Mouse (Mus musculus) urinary bladder, postnatal 0 days (tissue): ENCODE data around the gene Abca7. TPM values are rescaled to one million over a fixed set of nuclear protein-coding genes. Genes with fewer than 3 reads are reported as not detected.

Experiments
- polyA plus RNA-seq: library from polyadenylated mRNA; unstranded; fragments of >200 nt; fragmentation: Nextera tagmentation; extraction: Ambion mirVana; gene quantifications from 2 replicates; pipeline ENCODE4 v1.2.1, GENCODE M21; 2015

The Abca7 gene
- polyA plus RNA-seq: 2.9 and 3.0 TPM in 2 replicates

DNA sequence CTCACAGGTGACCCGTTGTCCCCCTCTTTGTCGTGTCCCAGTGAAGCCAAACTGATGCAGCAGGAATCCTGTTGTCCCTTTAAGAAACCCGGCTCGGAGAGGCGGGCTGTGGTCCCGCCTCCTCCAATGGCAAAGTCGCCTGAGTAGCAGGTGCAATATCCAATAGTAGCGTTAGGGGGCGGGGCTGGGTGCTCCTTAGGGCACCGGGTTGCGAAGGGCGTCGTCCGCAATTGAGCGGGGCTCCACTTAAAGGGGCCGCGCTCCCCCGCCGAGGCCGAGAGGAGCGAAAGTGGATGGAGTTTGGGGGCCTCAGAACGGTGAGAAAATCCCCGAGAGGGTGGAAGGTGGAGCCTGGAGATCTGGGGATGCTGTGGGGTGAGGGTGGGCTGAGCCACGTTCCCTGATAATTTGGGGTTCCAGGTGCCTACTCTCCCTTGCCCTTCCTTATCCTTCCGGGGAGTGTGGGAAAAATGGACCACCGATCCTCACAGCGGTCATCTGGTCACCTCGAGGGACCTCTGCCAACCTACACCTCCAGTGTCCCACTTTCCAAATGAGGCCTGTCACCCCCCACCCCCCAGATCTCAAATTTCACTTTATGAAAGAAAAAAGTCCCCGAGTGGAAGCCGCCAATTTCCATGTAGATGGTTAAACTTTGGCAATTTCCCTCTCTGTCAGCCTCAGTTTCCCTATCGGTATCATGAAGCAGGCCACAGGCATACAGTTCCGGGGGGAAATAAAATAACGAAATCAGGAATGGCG, at the start of gene Abca7:
Gene Abca7 (plus strand): TSS at position 223 of the 762 bp plus-strand sequence.

DNA sequence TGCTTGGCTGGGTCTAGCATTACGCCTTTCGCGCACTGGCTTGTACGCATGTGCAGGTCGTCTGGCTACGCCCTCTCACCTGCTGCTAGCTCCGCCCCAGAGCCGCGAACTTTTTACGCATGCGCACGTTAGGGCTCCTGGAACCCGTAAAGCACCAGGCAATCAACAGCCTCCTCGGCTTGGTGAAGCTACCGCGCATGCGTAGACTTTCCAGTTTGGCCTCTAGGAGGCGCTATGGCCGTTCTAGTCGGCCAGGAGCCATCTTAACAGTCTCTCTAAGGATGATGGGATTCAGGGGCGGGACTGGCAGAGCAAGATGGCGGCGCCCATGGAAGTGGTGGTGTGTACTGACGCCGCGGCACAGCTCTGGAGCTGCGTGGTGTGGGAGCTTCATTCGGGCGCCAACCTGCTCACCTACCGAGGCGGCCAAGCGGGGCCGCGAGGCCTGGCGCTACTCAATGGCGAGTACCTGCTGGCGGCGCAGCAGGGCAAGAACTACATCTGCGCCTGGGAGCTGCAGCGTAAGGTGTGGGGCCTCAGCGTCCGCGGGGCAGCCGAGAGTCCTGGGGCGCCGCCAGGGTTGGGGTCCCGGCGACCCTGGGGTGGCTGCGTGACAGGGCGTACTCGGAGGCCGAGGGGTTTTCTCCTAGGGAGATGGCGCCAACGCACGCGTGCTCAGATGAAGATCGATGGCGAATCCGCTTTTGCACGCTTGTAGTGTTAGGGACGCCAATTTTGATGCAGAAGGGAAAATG, 36.3 kb upstream of the Abca7 start, which contains the start of gene Wdr18:
Gene Wdr18 (plus strand): TSS at position 306 of the 755 bp plus-strand sequence.

DNA sequence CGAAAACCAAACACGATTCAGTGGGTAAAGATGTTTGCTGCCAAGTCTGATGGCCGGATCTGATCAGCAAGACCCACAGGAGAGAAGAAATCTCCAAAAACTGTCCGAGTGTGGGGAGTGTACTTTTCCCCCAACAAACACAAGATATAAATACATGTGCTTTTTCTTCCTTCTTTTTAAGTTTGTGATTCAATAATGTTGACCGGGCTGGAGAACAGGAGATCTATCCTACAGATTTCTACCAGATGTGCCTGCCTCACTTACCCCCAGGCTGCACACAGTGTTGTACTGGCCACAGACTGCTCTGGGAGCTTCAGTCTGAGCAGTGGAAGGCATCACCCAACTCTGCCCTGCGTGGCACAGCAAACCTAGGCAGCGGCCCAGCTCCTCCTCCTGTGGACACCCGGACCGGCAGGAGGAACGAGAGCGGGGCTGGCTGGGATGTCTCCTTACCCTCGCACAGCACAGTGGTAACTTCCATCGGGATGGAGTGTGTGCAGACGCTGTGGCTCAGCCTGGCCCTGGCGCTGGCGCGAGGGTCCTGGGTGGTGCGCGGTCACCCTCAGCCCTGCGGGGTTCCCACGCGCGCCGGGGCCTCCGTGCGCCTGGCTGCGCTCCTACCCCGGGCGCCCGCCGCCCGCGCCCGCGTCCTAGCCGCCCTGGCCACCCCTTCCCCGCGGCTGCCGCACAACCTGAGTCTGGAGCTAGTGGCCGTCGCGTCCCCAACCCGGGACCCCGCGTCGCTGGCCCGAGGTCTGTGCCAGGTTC, 25.7 kb upstream of the Abca7 start, which contains the start of gene Grin3b:
Gene Grin3b (plus strand): TSS at position 301 of the 768 bp plus-strand sequence.

DNA sequence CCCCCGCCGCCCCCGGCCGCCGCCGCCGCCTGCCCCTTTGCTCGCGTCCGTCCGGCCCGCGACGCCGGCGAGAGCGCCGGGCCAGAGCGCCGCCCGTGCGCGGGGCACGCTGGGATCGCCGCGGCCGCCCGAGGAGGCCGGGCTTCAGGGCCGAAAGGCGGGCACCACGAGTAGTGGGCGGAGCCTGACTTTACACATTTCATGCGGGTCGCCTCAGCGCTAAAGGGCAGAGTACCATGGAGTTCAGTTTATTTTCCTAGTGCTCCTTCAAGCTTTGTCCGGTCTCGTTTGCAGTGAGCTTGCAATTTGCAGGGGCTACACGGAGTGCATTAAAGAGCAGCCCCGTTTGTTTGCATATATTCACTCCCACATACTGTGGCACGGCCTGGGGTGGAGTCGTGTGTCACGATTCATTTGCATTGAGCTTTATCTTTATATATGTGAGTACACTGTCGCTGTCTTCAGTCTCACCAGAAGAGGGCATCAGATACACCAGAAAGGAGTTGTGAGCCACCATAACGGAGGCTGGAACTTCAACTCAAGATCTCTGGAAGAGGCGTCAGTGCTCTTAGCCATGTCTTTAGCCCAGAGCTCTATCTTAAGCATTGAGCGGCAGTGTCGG, 12.0 kb upstream of the Abca7 start, which contains the start of gene Tmem259:
Gene Tmem259 (minus strand): TSS at position 136 of the 622 bp plus-strand sequence.

DNA sequence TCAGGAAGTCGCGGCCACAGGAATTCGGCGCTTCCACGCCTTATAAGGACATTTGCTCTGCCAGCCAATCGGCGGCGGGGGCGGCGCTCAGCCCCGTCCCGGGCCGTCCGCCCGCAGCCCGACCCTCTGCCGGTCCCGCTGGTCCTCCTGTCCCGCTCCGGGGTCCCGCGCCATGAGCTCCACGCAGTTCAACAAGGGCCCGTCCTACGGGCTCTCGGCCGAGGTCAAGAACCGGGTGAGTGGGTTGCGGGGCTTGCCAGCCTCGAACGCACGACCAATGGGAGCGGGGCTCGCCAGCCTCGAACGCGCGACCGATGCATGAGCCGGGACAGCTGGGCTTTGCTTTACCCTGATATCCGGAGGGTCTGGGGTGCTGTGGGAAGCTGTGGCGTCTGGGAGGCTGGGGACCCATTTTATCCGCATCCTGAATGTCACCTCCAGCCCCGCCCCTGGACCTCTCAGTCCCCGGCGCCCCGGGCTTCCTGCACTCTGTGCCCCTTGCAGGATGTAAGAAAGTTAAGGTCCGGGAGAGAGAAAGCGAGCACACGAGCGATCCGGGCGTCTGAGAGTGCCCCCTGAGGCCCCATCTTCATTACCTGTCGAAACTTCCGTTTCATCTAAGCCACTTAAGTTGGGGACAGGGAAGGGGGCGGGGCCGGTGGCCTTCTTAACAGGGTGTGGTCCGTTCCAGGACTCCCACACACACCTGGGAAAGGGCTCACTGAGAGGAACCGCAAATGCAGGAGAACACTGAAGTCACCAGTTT, 7.6 kb upstream of the Abca7 start, which contains the start of gene Cnn2:
Gene Cnn2 (plus strand): TSS at position 79 of the 766 bp plus-strand sequence.

DNA sequence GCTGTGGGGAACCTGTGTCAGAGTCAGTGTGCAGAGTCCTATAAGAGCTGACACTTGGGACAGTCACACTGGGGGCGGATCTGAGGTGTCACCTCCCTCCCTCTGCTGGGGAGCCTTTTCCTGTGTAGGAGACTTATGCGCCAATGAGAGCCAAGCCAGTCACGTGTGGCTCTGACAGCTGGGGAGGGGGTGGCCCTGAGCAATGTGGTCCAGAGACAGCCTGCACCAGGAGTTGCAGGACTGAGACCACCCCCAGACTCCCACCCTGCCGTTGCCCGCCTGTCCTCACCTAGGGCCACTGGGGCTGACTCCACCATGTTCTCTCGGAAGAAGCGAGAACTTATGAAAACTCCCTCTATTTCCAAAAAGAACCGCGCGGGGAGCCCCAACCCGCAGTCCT, 20.2 kb downstream of the Abca7 start, which contains the start of gene Arhgap45:
Gene Arhgap45 (plus strand): TSS at position 143 of the 400 bp plus-strand sequence.

DNA sequence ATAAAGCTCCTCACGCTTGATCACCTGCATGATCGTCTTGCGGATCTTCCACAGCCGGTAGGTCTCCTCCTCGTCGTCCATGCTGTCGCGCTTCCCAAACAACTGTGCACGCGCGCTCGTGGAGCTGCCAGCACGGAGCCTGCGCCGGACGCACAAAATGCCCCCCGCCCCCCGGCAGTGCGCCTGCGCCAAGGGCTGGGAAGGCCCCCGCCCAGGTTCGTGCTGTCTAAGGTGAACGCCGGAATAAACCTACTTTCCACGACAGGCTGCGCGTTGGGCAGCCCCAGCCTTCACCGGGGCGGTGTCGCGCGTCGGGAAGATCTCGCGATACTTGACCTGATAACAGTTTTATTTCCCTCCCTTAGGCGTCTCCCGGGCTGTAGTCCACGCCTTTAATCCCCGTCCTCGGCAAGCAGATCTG, 43.3 kb downstream of the Abca7 start, which contains the start of gene Polr2e:
Gene Polr2e (minus strand): TSS at position 237 of the 421 bp plus-strand sequence.

DNA sequence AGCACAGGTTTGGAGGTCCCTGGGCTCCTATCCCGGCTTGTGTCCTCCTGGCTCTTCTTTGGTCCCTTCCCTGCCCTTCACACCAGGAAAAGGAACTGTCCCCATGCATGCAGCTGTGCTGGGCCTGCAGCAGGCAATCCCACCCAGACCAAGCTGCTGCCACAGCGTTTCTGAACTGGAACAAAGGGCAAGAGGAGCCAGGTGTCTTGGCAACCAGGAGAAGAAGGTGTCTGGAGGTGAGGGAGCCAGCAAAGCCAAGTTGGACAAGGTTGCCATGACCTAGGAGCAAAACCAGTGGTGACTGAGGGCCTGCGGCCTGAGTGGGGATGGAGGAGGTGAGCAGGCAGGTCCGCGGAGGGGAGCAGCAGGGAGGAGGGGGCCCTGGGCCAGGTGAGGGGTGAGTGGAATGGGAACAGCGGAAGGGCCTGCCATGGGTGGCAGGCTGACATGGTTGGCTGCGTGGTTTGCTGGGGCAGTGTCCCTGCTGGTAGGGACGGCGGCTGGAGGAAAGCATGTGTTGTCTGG, 50.8 kb downstream of the Abca7 start, which contains the start of gene Gpx4:
Gene Gpx4 (plus strand): TSS at position 126 of the 525 bp plus-strand sequence.

Other genes with a start within 250 kb of the Abca7 start
- 14.4 and 14.7 TPM in 2 replicates for gene Polrmt, start 249.9 kb upstream of the Abca7 start, polyA plus RNA-seq
- gene Fgf22, start 241.4 kb upstream of the Abca7 start, polyA plus RNA-seq: 0.24 and 0.28 TPM in 2 replicates
- 50.7 and 60.7 TPM in 2 replicates for gene Rnf126, start 229.5 kb upstream of the Abca7 start, polyA plus RNA-seq
- 69.7 and 87.0 TPM in 2 replicates for gene Fstl3, start 219.2 kb upstream of the Abca7 start, polyA plus RNA-seq
- gene Prss57, start 205.5 kb upstream of the Abca7 start, polyA plus RNA-seq: 0.12 TPM in 1 of 2 replicates, not detected in the other
- gene Palm, start 202.9 kb upstream of the Abca7 start, polyA plus RNA-seq: 39.7 and 44.2 TPM in 2 replicates
- gene Misp, start 175.5 kb upstream of the Abca7 start, polyA plus RNA-seq: 1.6 and 2.9 TPM in 2 replicates
- gene Ptbp1, start 142.1 kb upstream of the Abca7 start, polyA plus RNA-seq: 109 and 124 TPM in 2 replicates
- 2.3 and 8.8 TPM in 2 replicates for gene Prtn3, start 122.0 kb upstream of the Abca7 start, polyA plus RNA-seq
- gene Plppr3, start 121.9 kb upstream of the Abca7 start, polyA plus RNA-seq: 2.2 TPM in 2 replicates
- 0.13 and 0.16 TPM in 2 replicates for gene Elane, start 110.2 kb upstream of the Abca7 start, polyA plus RNA-seq
- 0.18 TPM in 1 of 2 replicates, not detected in the other for gene Cfd, start 105.6 kb upstream of the Abca7 start, polyA plus RNA-seq
- 33.5 and 34.4 TPM in 2 replicates for gene Med16, start 87.6 kb upstream of the Abca7 start, polyA plus RNA-seq
- not detected in 2 replicates for gene Gm26602, start 85.6 kb upstream of the Abca7 start, polyA plus RNA-seq
- gene Kiss1r, start 79.5 kb upstream of the Abca7 start, polyA plus RNA-seq: 1.2 and 1.3 TPM in 2 replicates
- gene R3hdm4, start 75.3 kb upstream of the Abca7 start, polyA plus RNA-seq: 125 and 126 TPM in 2 replicates
- 4.0 TPM in 2 replicates for gene Arid3a, start 69.5 kb upstream of the Abca7 start, polyA plus RNA-seq
- 52.5 and 55.6 TPM in 2 replicates for gene Wdr18, start 36.3 kb upstream of the Abca7 start, polyA plus RNA-seq
- 0.07 and 0.13 TPM in 2 replicates for gene Grin3b, start 25.8 kb upstream of the Abca7 start, polyA plus RNA-seq
- gene Tmem259, start 12.2 kb upstream of the Abca7 start, polyA plus RNA-seq: 15.3 and 18.7 TPM in 2 replicates
- 662 and 733 TPM in 2 replicates for gene Cnn2, start 7.9 kb upstream of the Abca7 start, polyA plus RNA-seq
- gene Arhgap45, start 20.2 kb downstream of the Abca7 start, polyA plus RNA-seq: 5.5 and 10.3 TPM in 2 replicates
- 94.2 and 108 TPM in 2 replicates for gene Polr2e, start 43.3 kb downstream of the Abca7 start, polyA plus RNA-seq
- 724 and 745 TPM in 2 replicates for gene Gpx4, start 50.7 kb downstream of the Abca7 start, polyA plus RNA-seq
- 14.6 and 18.7 TPM in 2 replicates for gene Sbno2, start 109.1 kb downstream of the Abca7 start, polyA plus RNA-seq
- gene Stk11, start 119.3 kb downstream of the Abca7 start, polyA plus RNA-seq: 11.9 and 12.4 TPM in 2 replicates
- 604 and 621 TPM in 2 replicates for gene Atp5d, start 142.1 kb downstream of the Abca7 start, polyA plus RNA-seq
- gene Cbarp, start 144.3 kb downstream of the Abca7 start, polyA plus RNA-seq: 2.1 and 2.4 TPM in 2 replicates
- 7.5 and 7.6 TPM in 2 replicates for gene Midn, start 151.8 kb downstream of the Abca7 start, polyA plus RNA-seq
- gene Cirbp, start 169.5 kb downstream of the Abca7 start, polyA plus RNA-seq: 215 and 228 TPM in 2 replicates
- gene 1600002K03Rik, start 176.4 kb downstream of the Abca7 start, polyA plus RNA-seq: 8.1 and 10.7 TPM in 2 replicates
- gene Efna2, start 183.0 kb downstream of the Abca7 start, polyA plus RNA-seq: 5.6 and 6.3 TPM in 2 replicates
- gene Mum1, start 229.9 kb downstream of the Abca7 start, polyA plus RNA-seq: 19.8 and 28.1 TPM in 2 replicates